Mouse (Mus musculus) urinary bladder, postnatal 25 days (tissue): ENCODE data around the gene Celsr1.
"Not testable (repeated sequence)": the region's sequence is repeated elsewhere in the genome, so short reads cannot be mapped to it uniquely, and the experiment has no call there.

Source experiments
- DNase-seq: peaks from one replicate; pipeline ENCODE4 v3.0.0; 2022; ENCODE audit warnings: low spot score

The Celsr1 gene

GRCm38 (mm10) chr15:85892498-85893118 is 141.0 kb downstream of the Celsr1 start:
- no peak for DNase-seq

GRCm38 (mm10) chr15:85891971-85892370 is 141.6 kb downstream of the Celsr1 start:
- DNase-seq: no peak

GRCm38 (mm10) chr15:85889235-85889634 is 144.3 kb downstream of the Celsr1 start:
- DNase-seq: no peak

GRCm38 (mm10) chr15:85885606-85886005 is 148.0 kb downstream of the Celsr1 start:
- no peak for DNase-seq

- DNase-seq: peak; percentile 23
These were observed 154.1 kb downstream of the Celsr1 start for GRCm38 (mm10) chr15:85879498-85879895.

GRCm38 (mm10) chr15:85878848-85879497 is 154.6 kb downstream of the Celsr1 start, which contains the start of gene Trmu:
TSS of gene Trmu (plus strand) at chr15:85879312.
- DNase-seq: peak; percentile 75

- no peak for DNase-seq
These were observed 156.2 kb downstream of the Celsr1 start for GRCm38 (mm10) chr15:85877336-85877735.

- DNase-seq: peak; percentile 72
These were observed 165.9 kb downstream of the Celsr1 start for GRCm38 (mm10) chr15:85867696-85868095.

- DNase-seq: not testable (repeated sequence)
These were observed 167.7 kb downstream of the Celsr1 start for GRCm38 (mm10) chr15:85865913-85866312.

- DNase-seq: peak; percentile 83
These were observed 174.0 kb downstream of the Celsr1 start, which contains the start of gene Gtse1 for GRCm38 (mm10) chr15:85859490-85860031. TSS of gene Gtse1 (plus strand) at chr15:85859745.

GRCm38 (mm10) chr15:85858980-85859489 is 174.5 kb downstream of the Celsr1 start:
- DNase-seq: no peak

- DNase-seq: no peak
These were observed 181.8 kb downstream of the Celsr1 start for GRCm38 (mm10) chr15:85851656-85852392.
